Mouse (Mus musculus) heart, adult 2 months (tissue): ENCODE results near the gene Fuz. TPM values are rescaled to one million over a fixed set of nuclear protein-coding genes. Genes with fewer than 3 reads are reported as not detected.

ENCODE experiments used
- DNase-seq, 2 experiments: peaks; one replicate each; pipeline ENCODE4 v3.0.0; 2021
- H3K27ac ChIP-seq: fragments of 200-600 bp; 2 replicates; pipeline ENCODE4 v1.8.1; 2022
- H3K27me3 ChIP-seq: fragments of 200-500 bp; 2 replicates; pipeline ENCODE4 v1.6.1; 2012; ENCODE audit warnings: mild to moderate bottlenecking, low read length, inconsistent platforms, mixed read lengths; ENCODE audit not compliant: control insufficient read depth, insufficient read depth
- H3K36me3 ChIP-seq: fragments of 200-500 bp; 2 replicates; pipeline ENCODE4 v1.6.1; 2012; ENCODE audit warnings: low read length, inconsistent platforms; ENCODE audit not compliant: control insufficient read depth, insufficient read depth
- H3K4me1 ChIP-seq: fragments of 200-500 bp; 2 replicates; pipeline ENCODE4 v1.6.1; 2011; ENCODE audit warnings: low read length; ENCODE audit not compliant: control insufficient read depth, insufficient read depth
- H3K4me3 ChIP-seq: fragments of 200-600 bp; 2 replicates; pipeline ENCODE4 v1.8.1; 2022
- H3K79me2 ChIP-seq: fragments of 200-500 bp; replicated peaks from 2 replicates; pipeline ENCODE4 v1.6.1; 2012; ENCODE audit warnings: mild to moderate bottlenecking, inconsistent platforms, low read length, moderate library complexity, mixed read lengths; ENCODE audit not compliant: control insufficient read depth, insufficient read depth
- H3K9ac ChIP-seq: fragments of 200-500 bp; 2 replicates; pipeline ENCODE4 v1.6.1; 2012; ENCODE audit warnings: low read depth, mild to moderate bottlenecking, control low read depth, inconsistent platforms, low read length, mixed read lengths
- CTCF ChIP-seq: fragments of 200-600 bp; IDR thresholded peaks from 2 replicates; pipeline ENCODE4 v1.8.1; 2022; ENCODE audit warnings: antibody characterized with exemption, mild to moderate bottlenecking, moderate library complexity
- EP300 ChIP-seq: fragments of 200-500 bp; IDR thresholded peaks from 2 replicates; pipeline ENCODE4 v1.6.1; 2011; ENCODE audit warnings: low read depth, low read length, control low read depth; ENCODE audit not compliant: insufficient read depth
- POLR2A ChIP-seq: fragments of 200-500 bp; IDR thresholded peaks from 2 replicates; pipeline ENCODE4 v1.6.1; 2011; ENCODE audit warnings: mild to moderate bottlenecking, low read depth, low read length, control low read depth; ENCODE audit not compliant: insufficient read depth
- WGBS: fragments of 180-500 bp; shearing (Covaris S2); methylation state at CpG from one replicate; pipeline ENCODE4 v1.1.7; 2018; 5-methylcytosine and 5-hydroxymethylcytosine counted together
- intact Hi-C: fragments of 180-260 bp; cut with DNase I; formaldehyde crosslinking; loops from one replicate; pipeline ENCODE4 v1.15.1; 2025
- polyA plus RNA-seq: library from polyadenylated mRNA; depleted of rRNA; stranded (reverse); fragments of >200 nt; gene quantifications from 2 replicates; pipeline ENCODE4 v1.2.3, GENCODE M21; 2012
- total RNA-seq, 2 experiments: library from RNA; stranded (reverse); gene quantifications; 2 replicates each; pipeline ENCODE4 v1.2.3; 2021

The Fuz gene
- total and polyA plus RNA-seq, 3 experiments: 16.3 to 31.6 (median 17.1) TPM

DNA sequence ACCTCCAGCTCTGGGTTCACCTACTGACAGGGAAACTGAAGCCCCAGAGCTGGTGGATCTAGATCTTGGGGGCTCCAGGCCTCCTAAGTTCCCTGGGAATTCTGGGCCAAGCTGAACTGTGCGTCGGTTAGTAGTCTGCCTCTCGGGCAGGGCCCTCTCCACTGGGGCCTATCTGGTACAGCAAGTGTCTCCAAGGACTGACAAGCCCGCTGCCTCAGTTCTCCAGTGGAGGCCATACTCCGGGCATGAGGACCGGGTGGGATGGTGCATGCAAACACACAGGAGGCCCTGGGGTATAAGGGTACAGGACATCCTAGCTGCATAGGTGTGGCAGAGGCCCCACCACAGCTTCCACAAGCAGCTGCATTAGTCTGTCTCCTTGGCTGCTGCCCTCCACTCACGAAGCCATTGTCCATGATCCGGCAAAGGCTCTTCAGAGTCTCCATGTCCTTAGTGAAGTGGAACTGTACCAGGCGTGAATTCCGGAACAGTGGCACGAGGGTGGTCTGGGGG lies 31.8 kb upstream of the Fuz start:
- DNase-seq: no peak
- peaks cover 30% of the 10 kb centered on the region for H3K4me1 ChIP-seq
- WGBS: 79% methylated on average over 11 of the region's 11 CpGs
- no peak overlapping the region for H3K9ac ChIP-seq
- no peaks in the 10 kb centered on the region for H3K27me3 ChIP-seq
- H3K4me3 ChIP-seq: no peak overlapping the region
- TF ChIP-seq CTCF (no peak), EP300 (no peak), POLR2A (no peak)
- intact Hi-C loops: no loop called here
- H3K27ac ChIP-seq: no peak overlapping the region
- no peaks in the 10 kb centered on the region; the same call in 1 of the 2 replicates for H3K79me2 ChIP-seq
- no peaks in the 10 kb centered on the region; the same call in 1 of the 2 replicates for H3K36me3 ChIP-seq

- Histone ChIP-seq H3K27me3 (no peaks in the 10 kb centered on the region), H3K27ac (peak overlapping the region; percentile 72), H3K79me2 (no peaks in the 10 kb centered on the region; the same call in 1 of the 2 replicates), H3K4me1 (peaks cover 30% of the 10 kb centered on the region), H3K36me3 (no peaks in the 10 kb centered on the region; the same call in 1 of the 2 replicates), H3K4me3 (no peak overlapping the region), H3K9ac (peak overlapping the region; percentile 9; the same call in 1 of the 2 replicates)
- no peak for DNase-seq
- 65% methylated on average over 24 of the region's 24 CpGs for WGBS
- intact Hi-C loops: no loop called here
- TF ChIP-seq EP300 (no peak), POLR2A (no peak), CTCF (no peak)
Measured at GRCm38 (mm10) chr7:44864595-44865542, 31.0 kb upstream of the Fuz start.

- H3K4me1 ChIP-seq: peaks cover 29% of the 10 kb centered on the region
- H3K36me3 ChIP-seq: no peaks in the 10 kb centered on the region; the same call in 1 of the 2 replicates
- DNase-seq: peak; percentile 77 to 82
- H3K4me3 ChIP-seq: peak overlapping the region; percentile 17; the same call in 1 of the 2 replicates
- H3K27ac ChIP-seq: peak overlapping the region; percentile 72
- H3K9ac ChIP-seq: peak overlapping the region; percentile 4; the same call in 1 of the 2 replicates
- WGBS: 9% methylated on average over 15 of the region's 15 CpGs
- H3K27me3 ChIP-seq: no peaks in the 10 kb centered on the region
- intact Hi-C loops: no loop called here
- TF ChIP-seq EP300: 0 out of 2 replicates have a peak, but pooled peaks have one; percentile 39
- 0 out of 2 replicates have a peak, but pooled peaks have one; percentile 35 for TF ChIP-seq POLR2A
- TF ChIP-seq CTCF: peak; percentile 51
- H3K79me2 ChIP-seq: no peaks in the 10 kb centered on the region; the same call in 1 of the 2 replicates
Measured at GRCm38 (mm10) chr7:44866276-44867009, 29.4 kb upstream of the Fuz start.

- H3K9ac ChIP-seq: no peak overlapping the region
- no peaks in the 10 kb centered on the region for H3K27me3 ChIP-seq
- peak overlapping the region; percentile 17; the same call in 1 of the 2 replicates for H3K4me3 ChIP-seq
- no peaks in the 10 kb centered on the region; the same call in 1 of the 2 replicates for H3K79me2 ChIP-seq
- WGBS: 44% methylated on average over 19 of the region's 19 CpGs
- DNase-seq: no peak
- H3K27ac ChIP-seq: peak overlapping the region; percentile 72
- intact Hi-C loops: no loop called here
- H3K4me1 ChIP-seq: peaks cover 29% of the 10 kb centered on the region
- no peaks in the 10 kb centered on the region; the same call in 1 of the 2 replicates for H3K36me3 ChIP-seq
- no peak for TF ChIP-seq POLR2A
- TF ChIP-seq EP300: no peak
- no peak for TF ChIP-seq CTCF
Measured at GRCm38 (mm10) chr7:44867010-44867702, 28.7 kb upstream of the Fuz start.

DNA sequence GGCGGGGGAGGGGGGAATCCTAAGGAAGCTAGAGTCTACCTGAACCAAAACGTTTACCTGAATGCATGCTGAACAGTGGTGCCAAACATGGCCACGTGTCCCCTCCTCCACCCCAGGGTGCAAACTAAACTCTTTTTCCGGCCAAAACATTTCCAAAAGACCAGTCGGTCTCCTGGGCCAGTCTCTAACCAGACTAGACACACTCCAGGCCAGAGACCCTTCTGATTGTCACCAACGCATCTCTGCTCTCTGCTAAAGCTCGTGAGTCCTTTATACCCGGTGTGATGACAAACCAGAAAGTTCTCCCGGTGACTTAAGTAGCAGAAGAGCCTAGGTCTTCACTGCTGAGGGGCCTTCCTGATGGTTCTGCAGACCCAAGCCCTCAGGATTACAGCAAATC lies 28.1 kb upstream of the Fuz start:
- Histone ChIP-seq H3K27ac (peak overlapping the region; percentile 94), H3K4me3 (peak overlapping the region; percentile 72), H3K36me3 (no peaks in the 10 kb centered on the region; the same call in 1 of the 2 replicates), H3K4me1 (peaks cover 29% of the 10 kb centered on the region), H3K27me3 (no peaks in the 10 kb centered on the region), H3K79me2 (no peaks in the 10 kb centered on the region; the same call in 1 of the 2 replicates), H3K9ac (peak overlapping the region; percentile 37; the same call in 1 of the 2 replicates)
- TF ChIP-seq EP300: no peak
- no peak for TF ChIP-seq POLR2A
- TF ChIP-seq CTCF: no peak
- WGBS: 38% methylated on average over 9 of the region's 9 CpGs
- intact Hi-C loops: loop anchor here (2.0 kb wide), 1 partner anchor 13 kb away; no protein-coding TSS in a partner anchor
- DNase-seq: no peak
